Mouse (Mus musculus) liver, adult 2 months (tissue): ENCODE measurements at regions not wholly inside any gene's neighbourhood (a gene's known extent, or its start where the extent isn't known, plus 50 kb on each side); places are given as distances from the start of the nearest gene placed in this dataset.

ENCODE experiments used
- DNase-seq: peaks from one replicate; pipeline ENCODE4 v3.0.0-alpha.2; 2011; ENCODE audit warnings: low read depth, low spot score; ENCODE audit errors: extremely low read depth
- H3K27ac ChIP-seq: fragments of 200-500 bp; replicated peaks from 2 replicates; pipeline ENCODE4 v1.5.1; 2012; ENCODE audit warnings: low read depth, mild to moderate bottlenecking, control low read depth, inconsistent platforms, low read length; ENCODE audit not compliant: insufficient read depth
- H3K27me3 ChIP-seq: fragments of 200-500 bp; 2 replicates; pipeline ENCODE4 v1.6.1; 2012; ENCODE audit warnings: mild to moderate bottlenecking, moderate library complexity, low read length, inconsistent platforms; ENCODE audit not compliant: control insufficient read depth, insufficient read depth
- H3K36me3 ChIP-seq: fragments of 200-500 bp; 2 replicates; pipeline ENCODE4 v1.6.1; 2012; ENCODE audit warnings: low read length, inconsistent platforms; ENCODE audit not compliant: control insufficient read depth, insufficient read depth
- H3K4me1 ChIP-seq: fragments of 200-500 bp; 2 replicates; pipeline ENCODE4 v1.6.1; 2011; ENCODE audit warnings: low read length; ENCODE audit not compliant: control insufficient read depth, insufficient read depth
- H3K4me3 ChIP-seq: fragments of 200-500 bp; 2 replicates; pipeline ENCODE4 v1.5.1; 2011; ENCODE audit warnings: low read depth, mild to moderate bottlenecking, control low read depth, low read length, moderate library complexity; ENCODE audit not compliant: insufficient read depth
- H3K79me2 ChIP-seq: fragments of 200-500 bp; 2 replicates; pipeline ENCODE4 v1.6.1; 2012; ENCODE audit warnings: inconsistent platforms, mild to moderate bottlenecking, low read length, moderate library complexity; ENCODE audit not compliant: control insufficient read depth, insufficient read depth
- H3K9ac ChIP-seq: fragments of 200-500 bp; 2 replicates; pipeline ENCODE4 v1.6.1; 2012; ENCODE audit warnings: low read depth, mild to moderate bottlenecking, control low read depth, inconsistent platforms, low read length
- CTCF ChIP-seq: fragments of 200-500 bp; IDR thresholded peaks from 2 replicates; pipeline ENCODE4 v1.5.1; 2011; ENCODE audit warnings: low read depth, low read length, control low read depth
- POLR2A ChIP-seq: fragments of 200-500 bp; IDR thresholded peaks from 2 replicates; pipeline ENCODE4 v1.6.1; 2011; ENCODE audit warnings: low read length, control low read depth; ENCODE audit not compliant: insufficient read depth; ENCODE audit errors: extremely low read depth
- WGBS: fragments of 180-500 bp; shearing (Covaris S2); methylation state at CpG from one replicate; pipeline ENCODE4 v1.1.7; 2018; 5-methylcytosine and 5-hydroxymethylcytosine counted together

DNA sequence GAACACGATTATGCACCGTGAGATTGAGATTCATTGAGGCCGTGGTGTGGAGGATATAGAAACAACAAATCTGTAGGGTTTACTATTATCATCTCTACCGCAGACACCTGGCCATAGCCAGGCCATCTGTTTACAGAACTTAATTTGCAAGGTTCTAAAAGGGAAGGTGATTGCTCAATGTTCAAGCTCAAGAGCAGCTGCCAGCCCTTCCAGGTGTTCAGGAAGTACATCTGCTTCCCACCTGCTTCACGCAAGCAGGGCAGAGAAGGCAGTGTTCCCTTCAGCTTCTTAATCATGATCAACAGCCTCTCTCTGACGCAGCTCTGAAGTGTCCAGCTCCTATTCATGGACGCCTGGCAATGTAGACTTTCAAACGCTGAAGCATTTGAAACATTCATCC, 202.4 kb upstream of the Prdm1 start:
- Histone ChIP-seq H3K79me2 (no peaks in the 10 kb centered on the region), H3K36me3 (no peaks in the 10 kb centered on the region), H3K4me3 (no peak overlapping the region), H3K4me1 (no peaks in the 10 kb centered on the region), H3K27me3 (no peaks in the 10 kb centered on the region; the same call in 1 of the 2 replicates), H3K27ac (no peak overlapping the region), H3K9ac (no peak overlapping the region)
- TF ChIP-seq POLR2A (no peak), CTCF (no peak)
- 91% methylated on average over 8 of the region's 8 CpGs for WGBS
- no peak for DNase-seq

DNA sequence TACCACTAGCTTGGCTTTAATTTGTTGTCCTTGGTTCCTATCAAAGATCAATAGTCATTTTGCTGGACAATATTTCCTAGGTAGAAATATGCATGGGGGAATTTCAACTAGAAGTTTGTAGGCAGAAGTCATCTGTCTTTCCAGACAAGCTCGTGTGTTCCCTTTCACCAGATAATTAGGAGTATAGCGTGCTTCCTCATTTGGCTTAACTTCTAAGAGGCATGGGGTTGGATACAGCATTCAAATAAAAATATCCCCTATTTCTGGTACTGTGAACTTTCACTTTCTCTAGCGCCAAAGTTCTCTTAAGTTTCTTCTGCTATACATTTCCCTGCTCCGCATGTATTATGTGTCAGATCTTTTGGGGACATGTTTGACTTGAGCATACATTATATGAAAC, 200.7 kb upstream of the Prdm1 start:
- Histone ChIP-seq H3K27me3 (no peaks in the 10 kb centered on the region; the same call in 1 of the 2 replicates), H3K27ac (no peak overlapping the region), H3K4me1 (no peaks in the 10 kb centered on the region), H3K4me3 (no peak overlapping the region), H3K9ac (no peak overlapping the region), H3K79me2 (no peaks in the 10 kb centered on the region), H3K36me3 (no peaks in the 10 kb centered on the region)
- 85% methylated on average over 4 of the region's 4 CpGs for WGBS
- TF ChIP-seq POLR2A = no peak
- no peak for TF ChIP-seq CTCF
- peak; percentile 24 for DNase-seq

DNA sequence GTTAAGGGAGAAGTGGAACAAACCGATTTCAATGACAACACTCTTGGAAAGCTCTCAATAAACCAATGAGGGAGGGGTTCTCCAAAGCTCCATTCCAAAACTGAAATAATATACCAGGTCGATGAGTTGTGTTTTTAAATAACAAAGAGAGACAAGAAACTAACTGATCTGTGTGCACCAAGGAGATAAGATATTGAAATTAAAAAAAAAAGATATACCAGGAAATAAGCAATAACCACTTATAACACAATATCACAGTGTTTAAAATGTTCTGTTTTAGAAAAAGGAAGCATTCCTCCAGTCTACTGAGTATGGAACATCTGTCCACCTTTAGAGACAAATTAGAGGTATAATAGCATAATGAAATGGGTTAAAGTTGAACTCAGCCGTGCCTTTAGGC, 196.3 kb upstream of the Prdm1 start:
- Histone ChIP-seq H3K27ac (no peak overlapping the region), H3K79me2 (no peaks in the 10 kb centered on the region), H3K4me1 (no peaks in the 10 kb centered on the region), H3K27me3 (no peaks in the 10 kb centered on the region; the same call in 1 of the 2 replicates), H3K4me3 (no peak overlapping the region), H3K9ac (no peak overlapping the region), H3K36me3 (no peaks in the 10 kb centered on the region)
- DNase-seq = no peak
- TF ChIP-seq POLR2A (no peak), CTCF (no peak)
- 71% methylated on average over 3 of the region's 3 CpGs for WGBS

DNA sequence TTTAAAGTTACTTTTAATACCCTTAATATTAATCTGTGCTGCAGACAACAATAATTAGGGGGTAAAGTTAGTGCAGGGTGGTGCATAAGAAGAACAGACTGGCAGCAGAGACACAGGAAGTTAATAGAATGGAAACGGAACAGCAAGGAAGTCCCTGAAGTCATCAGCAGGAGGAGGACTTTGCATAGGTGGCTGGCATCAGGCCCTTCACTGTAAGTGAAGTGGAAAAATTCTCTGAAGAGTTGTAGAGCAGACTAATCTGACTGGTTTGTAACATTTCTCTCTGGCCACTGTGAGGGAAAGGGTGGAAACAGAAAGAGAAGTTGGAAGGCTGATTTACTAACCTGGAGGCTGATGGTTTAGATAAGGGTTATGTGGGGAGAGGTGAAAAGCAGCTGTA, 195.5 kb upstream of the Prdm1 start:
- WGBS = 84% methylated on average over 1 of the region's 1 CpGs
- no peaks in the 10 kb centered on the region for H3K79me2 ChIP-seq
- H3K36me3 ChIP-seq = no peaks in the 10 kb centered on the region
- no peak overlapping the region for H3K27ac ChIP-seq
- DNase-seq = no peak
- no peaks in the 10 kb centered on the region for H3K4me1 ChIP-seq
- no peak overlapping the region for H3K4me3 ChIP-seq
- no peak overlapping the region for H3K9ac ChIP-seq
- TF ChIP-seq CTCF (no peak), POLR2A (no peak)
- H3K27me3 ChIP-seq = no peaks in the 10 kb centered on the region; the same call in 1 of the 2 replicates

DNA sequence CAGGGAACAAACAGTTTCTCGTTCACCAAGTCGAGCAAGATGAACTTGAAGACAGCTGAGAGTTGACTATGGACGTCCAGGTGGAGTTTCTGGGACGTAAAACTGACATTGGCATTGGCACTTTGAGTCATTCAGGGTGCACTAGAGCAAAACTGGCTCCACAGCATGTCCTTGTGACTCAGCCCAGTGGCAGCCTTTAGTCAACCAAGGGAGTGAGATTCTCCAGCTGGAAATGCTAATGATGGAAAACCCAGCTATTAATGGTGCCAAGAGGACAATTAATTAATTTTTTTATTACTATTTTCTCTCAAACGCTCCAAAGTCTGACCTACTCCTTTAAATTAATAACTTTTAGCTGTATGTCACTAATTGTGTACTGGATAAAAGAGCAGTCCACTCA, 195.0 kb upstream of the Prdm1 start:
- WGBS = 89% methylated on average over 5 of the region's 5 CpGs
- Histone ChIP-seq H3K27ac (no peak overlapping the region), H3K9ac (no peak overlapping the region), H3K4me1 (no peaks in the 10 kb centered on the region), H3K36me3 (no peaks in the 10 kb centered on the region), H3K79me2 (no peaks in the 10 kb centered on the region), H3K27me3 (no peaks in the 10 kb centered on the region; the same call in 1 of the 2 replicates), H3K4me3 (no peak overlapping the region)
- no peak for DNase-seq
- no peak for TF ChIP-seq CTCF
- no peak for TF ChIP-seq POLR2A

DNA sequence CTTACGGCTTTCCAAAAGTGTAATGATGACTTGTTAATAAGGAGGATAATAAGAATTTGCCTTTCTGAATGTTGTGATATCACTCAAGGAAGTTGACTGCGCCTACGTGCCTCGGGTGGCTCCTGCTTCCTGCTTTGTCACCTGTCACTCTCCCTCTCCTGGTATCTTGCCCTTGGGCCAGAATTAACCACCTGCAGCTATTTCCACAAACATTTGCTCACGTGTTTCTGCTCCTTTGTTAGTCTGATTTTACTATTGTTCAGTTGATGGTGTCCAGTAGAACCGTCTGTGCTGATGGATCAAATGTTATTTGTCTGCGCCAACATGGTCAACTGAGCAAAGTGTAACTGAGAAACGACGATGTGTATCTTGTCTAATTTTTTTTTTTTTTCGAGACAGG, 193.4 kb upstream of the Prdm1 start:
- Histone ChIP-seq H3K79me2 (no peaks in the 10 kb centered on the region), H3K4me3 (no peak overlapping the region), H3K9ac (no peak overlapping the region), H3K27me3 (no peaks in the 10 kb centered on the region), H3K4me1 (no peaks in the 10 kb centered on the region), H3K27ac (no peak overlapping the region), H3K36me3 (no peaks in the 10 kb centered on the region)
- DNase-seq = no peak
- TF ChIP-seq POLR2A (no peak), CTCF (no peak)
- WGBS = 88% methylated on average over 10 of the region's 10 CpGs
